Mouse (Mus musculus) naive thymus-derived CD4-positive, alpha-beta T cell, adult 2 months (primary cell): ENCODE data around the gene Agpat3.

Experiments used
- DNase-seq: peaks from one replicate; pipeline ENCODE4 v3.0.0-alpha.2; 2011; ENCODE audit warnings: low read depth

Gene Agpat3

GRCm38 (mm10) chr10:78361951-78362350 is 9.7 kb upstream of the Agpat3 start:
- no peak for DNase-seq

- DNase-seq: no peak
Measured at GRCm38 (mm10) chr10:78360290-78360711, 8.0 kb upstream of the Agpat3 start.

GRCm38 (mm10) chr10:78358999-78359398 is 6.7 kb upstream of the Agpat3 start:
- peak; percentile 31 for DNase-seq

- DNase-seq: no peak
Measured at GRCm38 (mm10) chr10:78358266-78358665, 6.0 kb upstream of the Agpat3 start.

GRCm38 (mm10) chr10:78357742-78358141 is 5.5 kb upstream of the Agpat3 start:
- DNase-seq: no peak

- no peak for DNase-seq
Measured at GRCm38 (mm10) chr10:78355931-78356593, 3.8 kb upstream of the Agpat3 start.

GRCm38 (mm10) chr10:78353196-78353595 is 907 bp upstream of the Agpat3 start:
- DNase-seq: peak; percentile 24

GRCm38 (mm10) chr10:78352666-78353030 is 359 bp upstream of the Agpat3 start:
- DNase-seq: no peak

- no peak for DNase-seq
Measured at GRCm38 (mm10) chr10:78351564-78351886, 764 bp downstream of the Agpat3 start.

GRCm38 (mm10) chr10:78350796-78351556 is 1.3 kb downstream of the Agpat3 start:
- peak; percentile 27 for DNase-seq

GRCm38 (mm10) chr10:78349464-78350165 is 2.7 kb downstream of the Agpat3 start:
- DNase-seq: no peak

GRCm38 (mm10) chr10:78348211-78348610 is 4.1 kb downstream of the Agpat3 start:
- DNase-seq: no peak

- DNase-seq: no peak
Measured at GRCm38 (mm10) chr10:78347486-78347885, 4.8 kb downstream of the Agpat3 start.

- DNase-seq: no peak
Measured at GRCm38 (mm10) chr10:78345466-78345865, 6.8 kb downstream of the Agpat3 start.

- no peak for DNase-seq
Measured at GRCm38 (mm10) chr10:78342091-78342490, 10.2 kb downstream of the Agpat3 start.

- no peak for DNase-seq
Measured at GRCm38 (mm10) chr10:78338180-78338579, 14.1 kb downstream of the Agpat3 start.

- no peak for DNase-seq
Measured at GRCm38 (mm10) chr10:78334923-78335561, 17.2 kb downstream of the Agpat3 start.

GRCm38 (mm10) chr10:78331577-78331976 is 20.7 kb downstream of the Agpat3 start:
- DNase-seq: no peak

- no peak for DNase-seq
Measured at GRCm38 (mm10) chr10:78329305-78329704, 23.0 kb downstream of the Agpat3 start.

- no peak for DNase-seq
Measured at GRCm38 (mm10) chr10:78328011-78328575, 24.2 kb downstream of the Agpat3 start.

- no peak for DNase-seq
Measured at GRCm38 (mm10) chr10:78325916-78326647, 26.2 kb downstream of the Agpat3 start.
